Mouse (Mus musculus) kidney, adult 2 months (tissue): ENCODE measurements around the gene Pgpep1.

Experiments
- CTCF ChIP-seq: fragments of 200-500 bp; conservative IDR thresholded peaks from 2 replicates; pipeline ENCODE4 v1.5.1; 2011; ENCODE audit warnings: low read depth, mild to moderate bottlenecking, control low read depth, low read length, moderate library complexity, mixed read lengths; ENCODE audit not compliant: insufficient read depth, insufficient read length
- POLR2A ChIP-seq: fragments of 200-500 bp; IDR thresholded peaks from one replicate; pipeline ENCODE4 v1.6.1; 2011; ENCODE audit warnings: low read depth, low read length, control low read depth

GRCm38 (mm10) chr8:70616645-70617044 is 43.5 kb downstream of the Pgpep1 start:
- TF ChIP-seq CTCF, result no peak
- no peak for TF ChIP-seq POLR2A
